Mouse (Mus musculus) lung, postnatal 0 days (tissue): ENCODE measurements at regions not wholly inside any gene's neighbourhood (a gene's known extent, or its start where the extent isn't known, plus 50 kb on each side); places are given as distances from the start of the nearest gene placed in this dataset.

Experiments
- CTCF ChIP-seq: IDR thresholded peaks from 2 replicates; pipeline ENCODE4 v1.5.1; 2016; ENCODE audit warnings: antibody characterized with exemption, mild to moderate bottlenecking
- EP300 ChIP-seq: IDR thresholded peaks from 2 replicates; pipeline ENCODE4 v1.6.1; 2016; ENCODE audit warnings: antibody characterized with exemption, mild to moderate bottlenecking, control low read depth

- TF ChIP-seq CTCF (no peak), EP300 (no peak)
Observed at GRCm38 (mm10) chr6:109874625-109875040, 770.7 kb upstream of the Grm7 start.
